Mouse (Mus musculus): Measurements from ENCODE around the gene Mnt. TPM values are rescaled to one million over a fixed set of nuclear protein-coding genes. Genes with fewer than 3 reads are reported as not detected.

The Mnt gene
- polyA plus RNA-seq, 1 experiment from 2014 or later = 5.2 TPM

- 83% methylated on average over 8 of the region's 8 CpGs for WGBS
- Histone ChIP-seq H3K27ac (replicated peaks) (peak overlapping the region; percentile 90), H3K4me3 (peak overlapping the region; percentile 91), H3K36me3 (replicated peaks) (peaks cover 14% of the 10 kb centered on the region), H3K4me1 (peaks cover 82% of the 10 kb centered on the region), H3K27me3 (replicated peaks; ENCODE audit: low read depth, poor library complexity, severe bottlenecking) (peaks cover 4% of the 10 kb centered on the region; the same call in 1 of the 2 replicates), H3K9me3 (no peaks in the 10 kb centered on the region)
- no peak for DNase-seq (ENCODE audit: low spot score)
Measured at GRCm38 (mm10) chr11:74833536-74834358, 3.0 kb downstream of the Mnt start.

- Histone ChIP-seq H3K27me3 (replicated peaks; ENCODE audit: low read depth, poor library complexity, severe bottlenecking) (peaks cover 3% of the 10 kb centered on the region; the same call in 1 of the 2 replicates), H3K4me1 (peaks cover 82% of the 10 kb centered on the region), H3K27ac (replicated peaks) (peak overlapping the region; percentile 54), H3K9me3 (no peaks in the 10 kb centered on the region), H3K4me3 (peak overlapping the region; percentile 91; the same call in 1 of the 2 replicates), H3K36me3 (replicated peaks) (peaks cover 15% of the 10 kb centered on the region)
- WGBS = 71% methylated on average over 1 of the region's 1 CpGs
- DNase-seq (ENCODE audit: low spot score) = no peak
Measured at GRCm38 (mm10) chr11:74834359-74834638, 3.6 kb downstream of the Mnt start.

- peaks cover 19% of the 10 kb centered on the region for H3K36me3 ChIP-seq (replicated peaks)
- H3K9me3 ChIP-seq = no peaks in the 10 kb centered on the region
- peaks cover 3% of the 10 kb centered on the region; the same call in 1 of the 2 replicates for H3K27me3 ChIP-seq (replicated peaks; ENCODE audit: low read depth, poor library complexity, severe bottlenecking)
- DNase-seq (ENCODE audit: low spot score) = no peak
- H3K4me3 ChIP-seq = peak overlapping the region; percentile 16; the same call in 1 of the 2 replicates
- WGBS = 61% methylated on average over 5 of the region's 5 CpGs
- peak overlapping the region; percentile 54; the same call in 1 of the 2 replicates for H3K27ac ChIP-seq (replicated peaks)
- peaks cover 80% of the 10 kb centered on the region for H3K4me1 ChIP-seq
Measured at GRCm38 (mm10) chr11:74834650-74835277, 4.0 kb downstream of the Mnt start.

- Histone ChIP-seq H3K27ac (replicated peaks) (0 out of 2 replicates have a peak overlapping the region, but pooled peaks have one; percentile 5), H3K27me3 (replicated peaks; ENCODE audit: low read depth, poor library complexity, severe bottlenecking) (peaks cover 3% of the 10 kb centered on the region; the same call in 1 of the 2 replicates), H3K9me3 (no peaks in the 10 kb centered on the region), H3K4me1 (peaks cover 73% of the 10 kb centered on the region), H3K4me3 (no peak overlapping the region), H3K36me3 (replicated peaks) (peaks cover 29% of the 10 kb centered on the region)
- no peak for DNase-seq (ENCODE audit: low spot score)
- WGBS = 84% methylated on average over 6 of the region's 6 CpGs
Measured at GRCm38 (mm10) chr11:74835593-74836224, 5.0 kb downstream of the Mnt start.

GRCm38 (mm10) chr11:74836225-74837055 lies 5.7 kb downstream of the Mnt start:
- 90% methylated on average over 22 of the region's 22 CpGs for WGBS
- peaks cover 73% of the 10 kb centered on the region for H3K4me1 ChIP-seq
- no peak for DNase-seq (ENCODE audit: low spot score)
- H3K36me3 ChIP-seq (replicated peaks) = peaks cover 36% of the 10 kb centered on the region
- peak overlapping the region; percentile 5; the same call in 1 of the 2 replicates for H3K27ac ChIP-seq (replicated peaks)
- peaks cover 3% of the 10 kb centered on the region; the same call in 1 of the 2 replicates for H3K27me3 ChIP-seq (replicated peaks; ENCODE audit: low read depth, poor library complexity, severe bottlenecking)
- H3K4me3 ChIP-seq = 0 out of 2 replicates have a peak overlapping the region, but pooled peaks have one; percentile 66
- H3K9me3 ChIP-seq = no peaks in the 10 kb centered on the region

- Histone ChIP-seq H3K27me3 (replicated peaks; ENCODE audit: low read depth, poor library complexity, severe bottlenecking) (peaks cover 3% of the 10 kb centered on the region; the same call in 1 of the 2 replicates), H3K4me3 (peak overlapping the region; percentile 66), H3K36me3 (replicated peaks) (peaks cover 43% of the 10 kb centered on the region), H3K4me1 (peaks cover 69% of the 10 kb centered on the region), H3K27ac (replicated peaks) (peak overlapping the region; percentile 93), H3K9me3 (no peaks in the 10 kb centered on the region)
- no peak for DNase-seq (ENCODE audit: low spot score)
- 43% methylated on average over 16 of the region's 16 CpGs for WGBS
Measured at GRCm38 (mm10) chr11:74837056-74837693, 6.5 kb downstream of the Mnt start.

GRCm38 (mm10) chr11:74837694-74838431 lies 7.1 kb downstream of the Mnt start:
- Histone ChIP-seq H3K27ac (replicated peaks) (peak overlapping the region; percentile 93), H3K4me3 (peak overlapping the region; percentile 66), H3K4me1 (peaks cover 67% of the 10 kb centered on the region), H3K36me3 (replicated peaks) (peaks cover 50% of the 10 kb centered on the region), H3K9me3 (no peaks in the 10 kb centered on the region), H3K27me3 (replicated peaks; ENCODE audit: low read depth, poor library complexity, severe bottlenecking) (peaks cover 3% of the 10 kb centered on the region; the same call in 1 of the 2 replicates)
- peak; percentile 92 for DNase-seq (ENCODE audit: low spot score)
- under 1% methylated on average over 54 of the region's 54 CpGs for WGBS

- peaks cover 67% of the 10 kb centered on the region for H3K4me1 ChIP-seq
- WGBS = under 1% methylated on average over 35 of the region's 35 CpGs
Measured at GRCm38 (mm10) chr11:74838441-74838840, 7.7 kb downstream of the Mnt start.

GRCm38 (mm10) chr11:74838971-74839370 lies 8.3 kb downstream of the Mnt start:
- H3K27ac ChIP-seq (replicated peaks) = peak overlapping the region; percentile 93; the same call in 1 of the 2 replicates
- peaks cover 59% of the 10 kb centered on the region for H3K36me3 ChIP-seq (replicated peaks)
- H3K9me3 ChIP-seq = no peaks in the 10 kb centered on the region
- WGBS = 49% methylated on average over 6 of the region's 6 CpGs
- H3K27me3 ChIP-seq (replicated peaks; ENCODE audit: low read depth, poor library complexity, severe bottlenecking) = peaks cover 3% of the 10 kb centered on the region; the same call in 1 of the 2 replicates
- peak overlapping the region; percentile 66 for H3K4me3 ChIP-seq
- peaks cover 64% of the 10 kb centered on the region for H3K4me1 ChIP-seq
- DNase-seq (ENCODE audit: low spot score) = no peak

More at GRCm38 (mm10) chr11:74838441-74838840, 7.7 kb downstream of the Mnt start:
- H3K27me3 ChIP-seq (replicated peaks; ENCODE audit: low read depth, poor library complexity, severe bottlenecking) = peaks cover 3% of the 10 kb centered on the region; the same call in 1 of the 2 replicates
- H3K27ac ChIP-seq (replicated peaks) = peak overlapping the region; percentile 93
- DNase-seq (ENCODE audit: low spot score) = peak; percentile 96
- H3K36me3 ChIP-seq (replicated peaks) = peaks cover 56% of the 10 kb centered on the region
- H3K9me3 ChIP-seq = no peaks in the 10 kb centered on the region
- H3K4me3 ChIP-seq = peak overlapping the region; percentile 66

- H3K4me1 ChIP-seq = peaks cover 52% of the 10 kb centered on the region
- H3K4me3 ChIP-seq = no peak overlapping the region
- H3K27ac ChIP-seq (replicated peaks) = no peak overlapping the region
- peaks cover 70% of the 10 kb centered on the region for H3K36me3 ChIP-seq (replicated peaks)
- DNase-seq (ENCODE audit: low spot score) = no peak
- 94% methylated on average over 19 of the region's 19 CpGs for WGBS
- H3K9me3 ChIP-seq = no peaks in the 10 kb centered on the region
- peaks cover 3% of the 10 kb centered on the region; the same call in 1 of the 2 replicates for H3K27me3 ChIP-seq (replicated peaks; ENCODE audit: low read depth, poor library complexity, severe bottlenecking)
Measured at GRCm38 (mm10) chr11:74839860-74840715, 9.4 kb downstream of the Mnt start.
